ENCODE assay signal across 25 mouse cellular contexts in the genomic region with DNA sequence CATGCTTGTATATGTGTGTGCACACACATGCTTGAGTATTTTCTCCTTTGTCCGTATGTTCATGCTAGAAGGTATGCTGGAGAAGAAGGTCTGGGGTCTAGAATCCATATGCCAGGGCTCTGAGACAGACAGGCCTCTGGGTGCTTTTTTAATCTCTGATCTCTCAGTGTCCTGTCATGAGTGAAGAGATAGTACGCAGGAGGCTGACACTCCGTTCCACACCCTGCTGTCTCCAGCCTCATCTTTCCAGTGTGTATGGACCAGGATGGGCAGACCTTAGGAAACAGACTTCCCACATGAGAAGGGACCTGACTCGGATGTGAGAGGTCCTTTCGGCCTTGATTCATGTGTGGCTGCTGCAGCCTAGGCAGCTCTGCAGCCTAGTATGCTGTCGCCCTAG. TPM values are rescaled to one million over a fixed set of nuclear protein-coding genes. Genes with fewer than 3 reads are reported as not detected.
DNase-seq lines count a peak whose midpoint lies in the region; ATAC-seq and TF ChIP-seq lines count a peak whose summit lies in the region.
"Had no signal": no experiment of that assay in that cellular context is flagged by ENCODE, and none has a peak within 500 bp of the region (broad histone marks: within the 10 kb centered on the region; RNA-seq: fewer than 3 reads in every experiment).

No protein-coding gene starts in this region.

- H3K79me2 ChIP-seq in MEL (ENCODE audit: control insufficient read depth, insufficient read depth, low read length, poor library complexity): peaks cover 14% of the 10 kb centered on the region

- DNase-seq in forebrain, embryonic 10.5 days (ENCODE audit: extremely low spot score, low spot score): no peak
- no peak for DNase-seq in MEL (ENCODE audit: low read depth, low spot score)
- peak; percentile 56 for DNase-seq in liver
- DNase-seq in heart, adult 18-20 months: no peak
- DNase-seq: adrenal gland, postnatal 36 days; gastrocnemius, postnatal 10 days; heart, adult 11 months; layer of hippocampus, adult 9-11 months; lung, embryonic 14.5 days; lung, postnatal 36 days; retina, postnatal 1 day; right cerebral cortex, postnatal 25 days; thymus, adult 18-20 months; thymus, postnatal 4 days had no signal

- no peaks in the 10 kb centered on the region for H3K27me3 ChIP-seq in forebrain, embryonic 10.5 days (ENCODE audit: poor library complexity, severe bottlenecking)
- no peaks in the 10 kb centered on the region for H3K27me3 ChIP-seq in forebrain, embryonic 16.5 days (replicated peaks; ENCODE audit: control insufficient read depth, insufficient read depth, low read length)
- H3K27me3 ChIP-seq in MEL (ENCODE audit: control insufficient read depth in 1 of 2, insufficient read depth in 2 of 2, low read length in 2 of 2): no peaks in the 10 kb centered on the region
- H3K27me3 ChIP-seq in liver, embryonic 16.5 days (ENCODE audit: control insufficient read depth, insufficient read depth, low read depth, low read length): no peaks in the 10 kb centered on the region
- no peaks in the 10 kb centered on the region for H3K27me3 ChIP-seq in hindbrain, embryonic 12.5 days
- H3K27me3 ChIP-seq: forebrain, embryonic 13.5 days; limb, embryonic 13.5 days; megakaryocyte, embryonic 14.5 days; midbrain, embryonic 13.5 days; neural tube, embryonic 12.5 days had no signal

- peak overlapping the region; percentile 16; the same call in 1 of the 2 replicates for H3K27ac ChIP-seq in forebrain, embryonic 10.5 days
- H3K27ac ChIP-seq in forebrain, embryonic 16.5 days (ENCODE audit: low read length): no peak overlapping the region
- peak overlapping the region; percentile 80 for H3K27ac ChIP-seq in MEL (ENCODE audit: control insufficient read depth, low read depth, low read length)
- H3K27ac ChIP-seq in liver, embryonic 16.5 days (ENCODE audit: low read length): peak overlapping the region; percentile 79
- no peak overlapping the region for H3K27ac ChIP-seq in hindbrain, embryonic 12.5 days
- H3K27ac ChIP-seq: embryonic facial prominence, embryonic 10.5 days; forebrain, embryonic 13.5 days; hindbrain, embryonic 14.5 days; midbrain, embryonic 13.5 days; neural tube, embryonic 12.5 days had no signal

- no peak for TF ChIP-seq RAD21 in MEL (IDR thresholded peaks at IDR 0.05; ENCODE audit: low read depth, low read length)

- ATAC-seq in forebrain, embryonic 16.5 days: no peak
- peak; percentile 60 for ATAC-seq in liver, embryonic 16.5 days (ENCODE audit: low read depth)
- ATAC-seq in hindbrain, embryonic 12.5 days (ENCODE audit: low FRiP score): no peak
- ATAC-seq: forebrain, embryonic 13.5 days; inflammation-experienced regulatory T-cells, adult 6 months; midbrain, embryonic 13.5 days had no signal

- H3K9me3 ChIP-seq in forebrain, embryonic 10.5 days: no peaks in the 10 kb centered on the region
- no peaks in the 10 kb centered on the region for H3K9me3 ChIP-seq in forebrain, embryonic 16.5 days (ENCODE audit: control insufficient read depth, low read length)
- H3K9me3 ChIP-seq in MEL (replicated peaks; ENCODE audit: insufficient read depth, low read length): no peaks in the 10 kb centered on the region
- no peaks in the 10 kb centered on the region for H3K9me3 ChIP-seq in liver, embryonic 16.5 days (replicated peaks; ENCODE audit: control insufficient read depth, low read length)
- H3K9me3 ChIP-seq in hindbrain, embryonic 12.5 days (replicated peaks): no peaks in the 10 kb centered on the region
- H3K9me3 ChIP-seq: embryonic facial prominence, embryonic 10.5 days; forebrain, embryonic 13.5 days; limb, embryonic 13.5 days; megakaryocyte, embryonic 14.5 days; midbrain, embryonic 13.5 days; neural tube, embryonic 12.5 days had no signal

- H3K36me3 ChIP-seq in forebrain, embryonic 10.5 days (replicated peaks): peaks cover 66% of the 10 kb centered on the region
- H3K36me3 ChIP-seq in forebrain, embryonic 16.5 days (ENCODE audit: control insufficient read depth, insufficient read depth): no peaks in the 10 kb centered on the region
- peaks cover 4 to 43% of the 10 kb centered on the region in 2 experiments for H3K36me3 ChIP-seq in MEL (ENCODE audit: control insufficient read depth in 1 of 2, insufficient read depth in 2 of 2, low read length in 2 of 2)
- H3K36me3 ChIP-seq in liver, embryonic 16.5 days (ENCODE audit: control insufficient read depth, insufficient read depth): peaks cover 2% of the 10 kb centered on the region; the same call in 1 of the 2 replicates
- peaks cover 10% of the 10 kb centered on the region; the same call in 1 of the 2 replicates for H3K36me3 ChIP-seq in hindbrain, embryonic 12.5 days

- no peak for TF ChIP-seq CTCF in MEL (IDR thresholded peaks at IDR 0.05 in 2 of 3, conservative IDR thresholded peaks at IDR 0.05 in 1 of 3; ENCODE audit: control insufficient read depth in 1 of 3, insufficient read depth in 1 of 3, low read depth in 2 of 3, low read length in 3 of 3, poor library complexity in 1 of 3, severe bottlenecking in 1 of 3)

- peaks cover 39% of the 10 kb centered on the region for H3K4me1 ChIP-seq in forebrain, embryonic 10.5 days
- H3K4me1 ChIP-seq in forebrain, embryonic 16.5 days (replicated peaks; ENCODE audit: control insufficient read depth, insufficient read depth, low read length): peaks cover 13% of the 10 kb centered on the region
- peaks cover 40 to 48% of the 10 kb centered on the region in 2 experiments for H3K4me1 ChIP-seq in MEL (ENCODE audit: control insufficient read depth in 1 of 2, insufficient read depth in 2 of 2, low read length in 2 of 2)
- peaks cover 61% of the 10 kb centered on the region for H3K4me1 ChIP-seq in liver, embryonic 16.5 days (ENCODE audit: control insufficient read depth, low read depth, low read length)
- H3K4me1 ChIP-seq in hindbrain, embryonic 12.5 days: peaks cover 33% of the 10 kb centered on the region

- WGBS in forebrain, embryonic 10.5 days: 92% methylated on average over 6 of the region's 6 CpGs
- 90% methylated on average over 6 of the region's 6 CpGs for WGBS in forebrain, embryonic 16.5 days
- WGBS in liver, embryonic 16.5 days (ENCODE audit: insufficient replicate concordance): 45% methylated on average over 6 of the region's 6 CpGs
- 95% methylated on average over 6 of the region's 6 CpGs for WGBS in hindbrain, embryonic 12.5 days

- H3K4me3 ChIP-seq in forebrain, embryonic 10.5 days: no peak overlapping the region
- H3K4me3 ChIP-seq in forebrain, embryonic 16.5 days (replicated peaks; ENCODE audit: low read length): no peak overlapping the region
- H3K4me3 ChIP-seq in MEL (ENCODE audit: control insufficient read depth in 1 of 2, insufficient read depth in 1 of 2, low read depth in 2 of 2, low read length in 2 of 2): no peak overlapping the region
- H3K4me3 ChIP-seq in liver, embryonic 16.5 days (ENCODE audit: low read depth, low read length): no peak overlapping the region
- no peak overlapping the region for H3K4me3 ChIP-seq in hindbrain, embryonic 12.5 days
- H3K4me3 ChIP-seq: embryonic facial prominence, embryonic 10.5 days; forebrain, embryonic 13.5 days; limb, embryonic 13.5 days; megakaryocyte, embryonic 14.5 days; midbrain, embryonic 13.5 days; neural tube, embryonic 12.5 days had no signal

- TF ChIP-seq POLR2A in MEL (IDR thresholded peaks at IDR 0.05; ENCODE audit: control insufficient read depth in 1 of 2, insufficient read depth in 1 of 2, low read depth in 1 of 2, low read length in 2 of 2, poor library complexity in 1 of 2): no peak

- no peak overlapping the region for H3K9ac ChIP-seq in forebrain, embryonic 16.5 days (replicated peaks; ENCODE audit: low read depth, low read length)
- peak overlapping the region; percentile 16; the same call in 1 of the 2 replicates for H3K9ac ChIP-seq in MEL (ENCODE audit: control insufficient read depth, low read depth, low read length, poor library complexity, severe bottlenecking)
- H3K9ac ChIP-seq in liver, embryonic 16.5 days (ENCODE audit: low read depth, low read length): no peak overlapping the region
- H3K9ac ChIP-seq in hindbrain, embryonic 12.5 days: no peak overlapping the region
- H3K9ac ChIP-seq: forebrain, embryonic 13.5 days; hindbrain, embryonic 14.5 days; limb, embryonic 13.5 days; lung, embryonic 14.5 days; midbrain, embryonic 13.5 days; neural tube, embryonic 12.5 days had no signal

- H3K4me2 ChIP-seq in forebrain, embryonic 16.5 days (ENCODE audit: low read length): no peak overlapping the region
- H3K4me2 ChIP-seq in liver, embryonic 16.5 days (ENCODE audit: low read depth, low read length): peak overlapping the region; percentile 54
- no peak overlapping the region for H3K4me2 ChIP-seq in hindbrain, embryonic 12.5 days (replicated peaks)
- H3K4me2 ChIP-seq: forebrain, embryonic 13.5 days; hindbrain, embryonic 14.5 days; limb, embryonic 13.5 days; lung, embryonic 14.5 days; midbrain, embryonic 13.5 days; neural tube, embryonic 12.5 days had no signal

- peak in 1 of 2 experiments; percentile 31; a peak in 2 of 4 replicates for TF ChIP-seq EP300 in MEL (IDR thresholded peaks at IDR 0.05; ENCODE audit: low read depth in 1 of 2, low read length in 2 of 2)

TF ChIP-seq in MEL, 35 proteins besides CTCF, POLR2A, EP300 and RAD21:
- no peak for TF ChIP-seq CHD2 (IDR thresholded peaks at IDR 0.05; ENCODE audit: low read length)
- TF ChIP-seq TBP (IDR thresholded peaks at IDR 0.05; ENCODE audit: low read depth, low read length): no peak

RNA-seq across cellular contexts. Expression of gene Mrpl37, which starts 59.9 kb away (rescaled TPM):
- 131 and 132 TPM in 2 replicates for polyA plus RNA-seq in forebrain, embryonic 10.5 days (2016; fragmentation: Nextera tagmentation; extraction: Ambion mirVana)
- 74.3 and 90.5 TPM in 2 replicates for polyA plus RNA-seq in forebrain, embryonic 16.5 days (2015; fragmentation: Nextera tagmentation; extraction: Ambion mirVana)
- total RNA-seq in MEL (2012; rRNA removed): 69.6 and 73.1 TPM in 2 replicates
- polyA plus RNA-seq in MEL (2012; ENCODE audit: insufficient read depth in 1 of 2, insufficient read length in 2 of 2, low read depth in 1 of 2, low replicate concordance in 2 of 2, missing spikeins in 1 of 2): 100 to 1,000 TPM; 153 to 423 TPM
- polyA plus RNA-seq in liver, embryonic 16.5 days (2015; fragmentation: Nextera tagmentation; extraction: Ambion mirVana): 45.5 and 47.7 TPM in 2 replicates
- 78.0 and 80.8 TPM in 2 replicates for polyA plus RNA-seq in hindbrain, embryonic 12.5 days (2016; fragmentation: Nextera tagmentation; extraction: Ambion mirVana)
- total RNA-seq in heart, adult 18-20 months (2021): 100 to 1,000 TPM in 1 of 2 experiments, 10 to 100 TPM in 1; 96.0 to 102 TPM

RNA-seq across cellular contexts. Expression of gene Cyb5rl, which starts 60.0 kb away (rescaled TPM):
- 8.9 and 11.3 TPM in 2 replicates for polyA plus RNA-seq in forebrain, embryonic 10.5 days (2016; fragmentation: Nextera tagmentation; extraction: Ambion mirVana)
- 3.3 and 4.0 TPM in 2 replicates for polyA plus RNA-seq in forebrain, embryonic 16.5 days (2015; fragmentation: Nextera tagmentation; extraction: Ambion mirVana)
- 5.6 and 8.5 TPM in 2 replicates for total RNA-seq in MEL (2012; rRNA removed)
- 1 to 10 TPM in 1 of 2 experiments, not detected in 1; 9.3 TPM for polyA plus RNA-seq in MEL (2012; ENCODE audit: insufficient read depth in 1 of 2, insufficient read length in 2 of 2, low read depth in 1 of 2, low replicate concordance in 2 of 2, missing spikeins in 1 of 2)
- 1.3 and 1.8 TPM in 2 replicates for polyA plus RNA-seq in liver, embryonic 16.5 days (2015; fragmentation: Nextera tagmentation; extraction: Ambion mirVana)
- 4.1 and 4.5 TPM in 2 replicates for polyA plus RNA-seq in hindbrain, embryonic 12.5 days (2016; fragmentation: Nextera tagmentation; extraction: Ambion mirVana)
- 10 to 100 TPM; 25.7 to 26.1 TPM for total RNA-seq in heart, adult 18-20 months (2021)

Comparison
In these comparisons a context has a peak if more than half of its experiments do, and no peak if none do; other contexts are left out.
1. H3K27ac ChIP-seq: peak in forebrain, embryonic 10.5 days (single experiment), MEL (single experiment) and liver, embryonic 16.5 days (single experiment); none in forebrain, embryonic 16.5 days (single experiment) and hindbrain, embryonic 12.5 days (single experiment).